Mouse (Mus musculus) kidney, embryonic 16.5 days (tissue): Measurements from ENCODE around the gene Helt. TPM values are rescaled to one million over a fixed set of nuclear protein-coding genes. Genes with fewer than 3 reads are reported as not detected.

Experiments
- ATAC-seq: fragments of 200-750 bp; cut with Nextera tagmentation; 2 replicates; pipeline ENCODE4 v1.8.0; 2017; ENCODE audit warnings: moderate TSS enrichment; ENCODE audit not compliant: low FRiP score, low TSS enrichment
- H3K27ac ChIP-seq: fragments of 300-500 bp; sonication (generic); 2 replicates; pipeline ENCODE4 v1.5.1; 2014; ENCODE audit warnings: low read length
- H3K27me3 ChIP-seq: fragments of 300-500 bp; sonication (generic); 2 replicates; pipeline ENCODE4 v1.6.1; 2014; ENCODE audit warnings: low read length, control low read depth, mixed read lengths; ENCODE audit not compliant: insufficient read depth
- H3K36me3 ChIP-seq: fragments of 300-500 bp; sonication (generic); 2 replicates; pipeline ENCODE4 v1.6.1; 2014; ENCODE audit warnings: low read length, control low read depth, mixed read lengths; ENCODE audit not compliant: insufficient read depth
- H3K4me1 ChIP-seq: fragments of 300-500 bp; sonication (generic); 2 replicates; pipeline ENCODE4 v1.6.1; 2014; ENCODE audit warnings: low read length, control low read depth, mixed read lengths; ENCODE audit not compliant: insufficient read depth
- H3K4me2 ChIP-seq: fragments of 300-500 bp; sonication (generic); replicated peaks from 2 replicates; pipeline ENCODE4 v1.6.1; 2014; ENCODE audit warnings: low read depth, low read length
- H3K4me3 ChIP-seq: fragments of 300-500 bp; sonication (generic); 2 replicates; pipeline ENCODE4 v1.5.1; 2014; ENCODE audit warnings: mild to moderate bottlenecking, low read length
- H3K9ac ChIP-seq: fragments of 300-500 bp; sonication (generic); replicated peaks from 2 replicates; pipeline ENCODE4 v1.6.1; 2014; ENCODE audit warnings: low read length
- H3K9me3 ChIP-seq: fragments of 300-500 bp; sonication (generic); 2 replicates; pipeline ENCODE4 v1.6.1; 2016; ENCODE audit warnings: low read length, control low read depth
- WGBS: fragments of 180-500 bp; shearing (Covaris S2); extraction: QIAGEN DNeasy Blood & Tissue Kit; methylation state at CpG from one replicate; pipeline ENCODE4 v1.1.7; 2014; 5-methylcytosine and 5-hydroxymethylcytosine counted together
- polyA plus RNA-seq: library from polyadenylated mRNA; unstranded; fragments of >200 nt; fragmentation: Nextera tagmentation; extraction: Ambion mirVana; gene quantifications from 2 replicates; pipeline ENCODE4 v1.2.1, GENCODE M21; 2015

Helt gene
- polyA plus RNA-seq, 1 experiment from 2014 or later = not detected

GRCm38 (mm10) chr8:46251561-46251960 is 42.9 kb downstream of the Helt start:
- no peak for ATAC-seq
- H3K36me3 ChIP-seq = no peaks in the 10 kb centered on the region
- H3K9me3 ChIP-seq = no peaks in the 10 kb centered on the region
- 59% methylated on average over 10 of the region's 10 CpGs for WGBS
- no peak overlapping the region for H3K27ac ChIP-seq
- no peaks in the 10 kb centered on the region for H3K27me3 ChIP-seq
- no peak overlapping the region for H3K4me2 ChIP-seq
- H3K4me1 ChIP-seq = no peaks in the 10 kb centered on the region
- H3K9ac ChIP-seq = no peak overlapping the region
- H3K4me3 ChIP-seq = no peak overlapping the region

DNA sequence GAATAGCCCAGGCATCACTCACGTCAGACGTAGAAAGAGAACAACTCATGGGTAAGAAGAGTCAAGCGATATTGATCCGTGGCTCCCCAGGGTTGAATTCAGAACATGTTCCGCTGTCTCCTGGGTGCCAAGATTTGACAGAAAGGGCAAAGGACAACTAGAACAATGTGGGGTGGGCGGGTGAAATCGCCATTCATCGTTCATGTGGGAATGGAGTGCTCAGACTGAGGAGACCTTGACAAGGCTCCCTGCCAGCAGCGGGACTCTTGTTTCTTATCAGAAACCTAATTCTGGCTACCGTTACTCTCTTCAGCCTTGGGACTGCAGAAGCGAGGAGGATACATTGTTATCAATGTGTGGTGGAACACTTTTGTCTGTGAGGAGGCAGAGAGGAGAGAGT is 48.1 kb downstream of the Helt start:
- H3K4me1 ChIP-seq = no peaks in the 10 kb centered on the region
- H3K4me3 ChIP-seq = no peak overlapping the region
- 75% methylated on average over 11 of the region's 11 CpGs for whole genome bisulfite sequencing
- no peaks in the 10 kb centered on the region for H3K27me3 ChIP-seq
- no peaks in the 10 kb centered on the region for H3K9me3 ChIP-seq
- ATAC-seq = no peak
- no peak overlapping the region for H3K4me2 ChIP-seq
- no peak overlapping the region for H3K27ac ChIP-seq
- no peak overlapping the region for H3K9ac ChIP-seq
- no peaks in the 10 kb centered on the region for H3K36me3 ChIP-seq

DNA sequence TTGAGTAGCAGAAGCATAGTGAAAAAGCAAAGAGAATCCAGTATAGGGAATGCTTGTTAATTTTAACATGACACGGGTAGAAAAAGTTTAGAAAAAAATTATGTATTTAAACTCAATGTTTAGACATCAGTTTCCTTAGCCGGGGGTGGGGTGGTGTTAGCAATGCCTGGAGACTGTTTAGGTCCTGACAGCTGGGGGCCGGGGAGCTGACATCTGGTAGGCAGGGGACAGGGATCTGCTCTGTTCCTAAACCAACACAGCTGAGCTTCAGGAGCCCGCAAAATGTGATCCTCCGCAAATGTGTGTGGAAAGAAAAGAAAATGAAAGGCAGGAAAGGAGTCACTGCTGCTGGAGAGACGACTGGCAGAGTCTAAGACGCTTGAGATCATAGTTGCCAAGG is 51.5 kb downstream of the Helt start:
- no peaks in the 10 kb centered on the region for H3K36me3 ChIP-seq
- WGBS = 45% methylated on average over 7 of the region's 7 CpGs
- H3K4me2 ChIP-seq = no peak overlapping the region
- no peaks in the 10 kb centered on the region for H3K9me3 ChIP-seq
- no peak overlapping the region for H3K4me3 ChIP-seq
- ATAC-seq = no peak
- H3K9ac ChIP-seq = no peak overlapping the region
- H3K4me1 ChIP-seq = no peaks in the 10 kb centered on the region
- no peaks in the 10 kb centered on the region; the same call in 1 of the 2 replicates for H3K27me3 ChIP-seq
- H3K27ac ChIP-seq = no peak overlapping the region

Other genes starting within 250 kb of the Helt start
- gene Cfap97, start 142.9 kb downstream of the Helt start, polyA plus RNA-seq = 19.6 and 25.2 TPM in 2 replicates
- 4.5 and 5.9 TPM in 2 replicates for gene Snx25, start 142.5 kb downstream of the Helt start, polyA plus RNA-seq
- gene Slc25a4, start 83.4 kb downstream of the Helt start, polyA plus RNA-seq = 616 and 637 TPM in 2 replicates
- gene Acsl1, start 176.4 kb upstream of the Helt start, polyA plus RNA-seq = 20.6 and 21.3 TPM in 2 replicates